Mouse (Mus musculus): ENCODE data around the gene Ddx1.

- TF ChIP-seq CTCF (IDR thresholded peaks at IDR 0.05) (no peak), EP300 (IDR thresholded peaks at IDR 0.05; ENCODE audit: insufficient read depth, low read depth, low read length) (no peak), POLR2A (IDR thresholded peaks at IDR 0.05; ENCODE audit: insufficient read depth, low read depth, low read length) (no peak)
These were observed 46.7 kb downstream of the Ddx1 start for GRCm38 (mm10) chr12:13202322-13202721.
